Mouse (Mus musculus) layer of hippocampus, adult 9-10 months (tissue): ENCODE data around the gene Ambra1.

Experiments used
- DNase-seq: peaks from one replicate; pipeline ENCODE4 v3.0.0; 2022; ENCODE audit warnings: low spot score

The Ambra1 gene

DNA sequence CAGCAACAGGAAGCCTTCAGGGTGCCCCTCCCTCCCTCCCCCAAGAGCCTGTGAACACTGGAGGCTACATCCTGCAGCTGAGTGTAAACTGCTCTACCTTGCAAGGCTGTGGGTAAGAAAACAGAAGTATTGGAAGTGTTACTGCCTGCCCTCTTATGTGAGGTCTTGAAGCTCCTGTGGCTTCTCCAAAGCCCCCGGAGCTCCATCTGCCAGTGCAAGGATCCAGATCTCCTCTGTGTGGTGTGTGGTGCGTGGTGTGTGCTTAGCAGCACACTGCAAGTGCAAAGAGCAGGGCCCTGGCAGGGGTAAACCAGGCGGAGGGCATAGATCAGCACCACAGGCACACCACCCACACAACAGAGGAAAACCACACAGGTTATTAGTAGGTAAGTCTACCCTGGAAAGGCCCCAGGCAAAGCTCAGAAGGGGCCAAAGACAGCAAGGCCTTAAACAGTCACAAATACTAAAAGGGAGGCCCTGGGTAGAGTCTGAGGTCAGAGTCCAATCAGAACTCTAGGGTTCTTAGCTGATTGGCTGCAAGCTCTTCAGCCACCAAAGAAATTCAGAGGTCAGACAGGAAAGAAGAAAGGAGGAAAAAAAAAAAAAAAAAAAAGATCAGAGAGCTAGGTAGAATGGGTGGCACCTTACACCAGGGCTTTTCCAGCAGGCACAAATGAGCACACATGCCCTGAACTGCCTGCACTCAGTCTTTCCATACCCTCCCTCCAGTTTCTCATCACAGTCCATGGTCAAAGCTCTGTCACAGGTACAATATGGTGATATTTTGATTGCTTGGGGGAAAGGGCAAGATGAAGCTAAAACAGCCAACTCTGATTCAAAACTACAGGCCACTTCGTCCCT is 232.2 kb downstream of the Ambra1 start:
- no peak for DNase-seq

DNA sequence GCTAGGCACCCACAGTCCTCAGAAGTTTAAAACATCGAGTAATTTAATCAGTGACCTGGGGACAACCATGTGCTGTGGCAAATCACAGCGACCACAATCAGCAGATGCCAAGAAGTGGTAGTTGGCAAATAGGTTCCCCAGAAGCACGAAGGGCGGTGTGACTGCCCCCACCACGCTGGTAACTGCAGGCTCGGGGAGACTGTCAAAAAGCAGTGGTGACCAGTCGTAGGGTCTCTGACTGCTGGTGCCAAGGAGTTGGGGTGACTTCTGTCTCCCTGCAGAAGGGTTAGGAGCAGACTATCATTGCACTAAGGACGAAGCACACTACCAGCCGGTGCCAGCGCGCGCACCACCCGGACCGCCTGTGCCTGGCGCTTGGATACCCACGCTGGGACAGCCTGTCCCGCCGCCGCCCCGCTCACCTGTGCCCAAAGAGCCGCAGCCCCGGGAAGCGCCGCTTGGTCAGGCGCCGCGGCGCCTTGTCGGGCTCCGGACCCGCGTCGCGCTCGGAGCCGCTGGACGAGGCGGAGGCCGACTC is 233.0 kb downstream of the Ambra1 start:
- DNase-seq, result no peak

DNA sequence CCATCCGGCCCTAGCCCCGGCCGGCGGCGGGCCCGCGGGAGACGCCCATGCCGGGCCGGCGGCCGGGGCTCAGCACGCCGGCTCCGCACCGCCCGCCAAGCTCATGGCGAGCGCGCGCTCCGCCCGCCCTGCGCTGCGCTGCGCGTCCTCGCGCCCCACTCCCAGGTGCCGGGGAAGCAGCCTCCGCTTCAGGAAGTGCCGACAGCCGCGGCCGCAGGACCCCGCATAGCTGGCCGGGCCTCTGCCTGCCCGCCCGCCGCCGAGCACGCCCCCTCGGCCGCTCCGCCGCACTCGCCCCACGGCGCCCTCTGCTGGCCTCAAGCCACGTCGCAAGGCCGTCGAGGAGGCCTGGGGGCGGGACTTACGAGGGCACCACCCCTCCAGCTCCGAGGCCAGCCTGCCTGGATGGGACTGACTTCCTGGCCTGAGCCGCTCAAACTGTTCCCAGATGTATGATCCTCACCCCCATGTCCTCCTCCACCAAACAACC is 233.6 kb downstream of the Ambra1 start:
- DNase-seq, result peak; percentile 90

DNA sequence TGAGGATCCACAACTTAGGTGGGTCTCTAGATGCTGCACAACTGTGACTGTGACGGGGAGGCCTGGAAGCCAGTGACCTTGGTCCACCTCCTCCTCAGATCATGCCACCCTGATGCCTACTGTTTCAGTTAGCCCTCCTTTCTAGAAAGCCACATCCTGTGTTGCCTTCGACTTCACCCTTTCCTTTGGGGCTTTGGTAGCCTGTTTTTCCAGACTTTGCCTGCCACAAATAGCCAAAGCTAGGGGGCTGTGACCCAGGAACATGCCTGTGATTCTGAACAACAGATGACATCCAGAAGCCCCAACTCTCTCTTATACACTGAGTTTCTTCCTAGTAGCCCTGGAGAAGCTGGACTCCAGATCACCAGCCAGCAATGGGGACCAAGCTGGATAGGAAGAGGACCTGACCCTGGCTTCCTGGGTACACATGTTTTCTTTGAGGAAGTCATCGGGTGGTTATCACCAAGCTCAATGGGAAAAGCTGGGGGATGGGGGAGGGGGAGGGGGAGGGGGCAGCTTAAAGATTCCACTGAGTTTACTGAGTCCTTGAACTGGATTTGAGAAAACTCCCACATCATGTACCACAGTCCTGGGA is 234.8 kb downstream of the Ambra1 start:
- no peak for DNase-seq

DNA sequence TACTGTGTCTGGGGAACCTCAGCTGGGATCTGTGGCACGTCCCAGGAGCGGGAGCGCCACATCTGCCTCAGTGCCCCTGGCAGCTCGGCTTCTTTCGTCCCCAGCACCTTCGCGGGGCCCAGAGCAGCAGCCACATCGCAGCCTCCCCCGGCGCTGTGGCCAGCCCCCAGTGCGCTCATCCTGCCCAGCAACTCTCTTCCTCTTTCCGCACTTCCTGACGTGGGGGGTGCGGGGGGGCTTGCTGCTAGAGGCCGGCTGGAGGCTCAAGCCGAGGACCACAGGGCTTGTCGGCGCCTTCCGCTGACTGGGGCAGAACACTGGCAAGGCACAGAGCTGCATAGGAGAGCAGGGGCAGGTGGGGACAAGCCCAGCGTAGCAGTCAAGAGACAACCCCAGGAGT is 235.5 kb downstream of the Ambra1 start:
- no peak for DNase-seq

DNA sequence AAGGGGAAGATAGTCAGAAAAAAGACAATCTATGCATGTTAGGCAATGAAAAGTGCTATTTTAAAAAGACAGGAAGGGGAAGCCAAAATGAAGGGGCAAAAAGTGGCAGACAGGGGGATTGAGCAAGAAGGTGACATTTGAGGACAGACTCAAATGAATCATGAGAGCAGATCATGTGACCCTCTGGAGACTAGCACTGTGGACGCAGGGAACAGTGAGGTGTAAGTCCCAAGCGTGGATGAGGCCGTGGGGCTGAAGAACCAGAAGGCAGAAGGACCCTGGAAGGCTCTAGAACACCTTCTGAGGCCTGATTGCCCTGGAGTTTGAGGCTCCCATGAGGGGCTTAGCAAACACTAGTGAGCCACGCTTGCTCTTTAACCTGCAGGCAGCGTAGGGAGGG is 236.4 kb downstream of the Ambra1 start:
- DNase-seq, result no peak

DNA sequence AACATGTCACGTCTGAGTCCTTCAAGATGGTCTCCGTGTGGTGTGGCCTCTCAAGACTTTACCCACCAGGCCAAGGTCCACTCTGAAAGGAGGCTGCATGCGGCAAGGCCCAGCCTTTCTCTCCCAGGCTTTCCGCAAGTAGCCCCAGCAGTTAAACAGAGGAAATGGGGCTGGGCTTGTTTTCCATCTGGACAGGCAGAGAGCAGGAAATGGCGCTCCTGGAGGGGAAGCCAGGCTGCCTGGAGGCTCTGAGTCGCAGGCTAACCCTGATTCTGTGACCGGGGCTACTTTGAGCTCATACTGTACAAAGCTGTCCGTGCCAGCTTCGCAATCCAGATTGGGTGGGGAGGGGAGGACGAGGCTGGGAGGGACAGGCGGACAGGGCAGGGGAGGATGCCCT is 238.0 kb downstream of the Ambra1 start:
- DNase-seq, result no peak
